Mouse (Mus musculus) forelimb bud, embryonic 11.5 days (tissue): ENCODE data around the gene Apc2.
A peak's percentile ranks its signal among the peaks of the same experiment; 100 is the strongest.

ENCODE experiments used
- DNase-seq: peaks from one replicate; pipeline ENCODE4 v3.0.0-alpha.2; 2012; ENCODE audit warnings: low read depth, low spot score

The Apc2 gene

GRCm38 (mm10) chr10:80262776-80263365 lies 32.9 kb upstream of the Apc2 start:
- no peak for DNase-seq

GRCm38 (mm10) chr10:80264341-80265148 lies 31.2 kb upstream of the Apc2 start:
- peak; percentile 100 for DNase-seq

- no peak for DNase-seq
These were observed 30.7 kb upstream of the Apc2 start for GRCm38 (mm10) chr10:80265149-80265486.

- no peak for DNase-seq
These were observed 25.7 kb upstream of the Apc2 start for GRCm38 (mm10) chr10:80270099-80270498.

- DNase-seq = no peak
These were observed 25.0 kb upstream of the Apc2 start for GRCm38 (mm10) chr10:80270734-80271181.

GRCm38 (mm10) chr10:80271186-80271843 lies 24.5 kb upstream of the Apc2 start:
- no peak for DNase-seq

- no peak for DNase-seq
These were observed 23.7 kb upstream of the Apc2 start for GRCm38 (mm10) chr10:80271870-80272585.

GRCm38 (mm10) chr10:80273847-80274246 lies 21.9 kb upstream of the Apc2 start:
- DNase-seq = no peak

- no peak for DNase-seq
These were observed 19.5 kb upstream of the Apc2 start for GRCm38 (mm10) chr10:80276238-80276637.

GRCm38 (mm10) chr10:80278390-80278789 lies 17.4 kb upstream of the Apc2 start:
- no peak for DNase-seq

- no peak for DNase-seq
These were observed 16.5 kb upstream of the Apc2 start for GRCm38 (mm10) chr10:80279273-80279672.

GRCm38 (mm10) chr10:80281304-80281703 lies 14.5 kb upstream of the Apc2 start:
- no peak for DNase-seq

GRCm38 (mm10) chr10:80281921-80282371 lies 13.8 kb upstream of the Apc2 start:
- no peak for DNase-seq

GRCm38 (mm10) chr10:80282481-80283441 lies 13.0 kb upstream of the Apc2 start:
- no peak for DNase-seq

- DNase-seq = no peak
These were observed 10.3 kb upstream of the Apc2 start for GRCm38 (mm10) chr10:80285222-80286070.

- DNase-seq = no peak
These were observed 7.7 kb upstream of the Apc2 start for GRCm38 (mm10) chr10:80288097-80288496.

GRCm38 (mm10) chr10:80288657-80289056 lies 7.1 kb upstream of the Apc2 start:
- DNase-seq = no peak

- peak; percentile 96 for DNase-seq
These were observed 3.3 kb upstream of the Apc2 start, which contains the start of gene Rps15 for GRCm38 (mm10) chr10:80292251-80293146. TSS of gene Rps15 (plus strand) at chr10:80292453.

GRCm38 (mm10) chr10:80293325-80293724 lies 2.5 kb upstream of the Apc2 start:
- DNase-seq = no peak
